Mouse (Mus musculus) retina, postnatal 7 days (tissue): Measurements from ENCODE around the gene Gng2.

Experiments
- DNase-seq: peaks from one replicate; pipeline ENCODE4 v3.0.0-alpha.2; 2012; ENCODE audit warnings: low read depth, low spot score

The Gng2 gene

DNA sequence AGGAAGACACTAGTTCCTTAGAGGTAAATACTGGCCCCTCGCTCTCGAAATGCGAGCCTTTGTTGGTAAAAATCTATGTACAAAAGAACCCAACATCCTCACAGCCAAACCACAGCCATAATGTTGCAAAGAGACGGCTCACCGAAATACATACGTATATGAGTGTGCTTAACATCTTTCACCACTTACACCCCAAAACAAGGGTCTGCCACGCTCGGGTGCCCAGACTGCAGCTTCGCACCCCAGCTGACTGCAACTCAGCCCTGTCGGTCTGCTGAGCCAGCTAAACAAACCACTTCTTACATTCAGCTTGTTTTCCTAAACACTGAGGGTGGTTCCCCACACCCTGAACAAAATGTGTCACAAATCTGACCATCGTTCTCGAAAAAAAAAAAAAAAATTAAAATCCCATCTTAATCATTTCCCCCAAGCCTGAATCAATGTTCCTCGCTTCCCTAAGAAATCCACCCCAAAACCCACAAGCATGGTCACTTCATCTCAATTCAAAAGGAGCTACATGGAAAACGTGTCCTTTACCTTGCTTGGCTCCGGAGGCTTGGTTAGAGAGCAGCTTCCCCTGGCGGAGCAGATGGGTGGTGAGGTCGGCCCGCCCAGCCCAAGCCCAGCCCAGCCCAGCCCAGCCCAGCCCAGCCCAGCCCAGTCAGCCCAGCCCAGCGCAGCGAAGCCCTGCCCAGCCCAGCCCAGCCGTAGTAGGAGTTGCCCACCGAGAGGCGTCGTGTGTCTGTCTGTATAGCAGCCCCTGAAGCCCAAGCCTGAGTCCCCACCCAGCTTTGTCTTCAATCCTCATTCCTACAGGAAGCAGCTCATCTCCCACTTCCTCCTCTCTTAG lies 781 bp downstream of the Gng2 start:
- no peak for DNase-seq

- no peak for DNase-seq
Measured at GRCm38 (mm10) chr14:19974978-19975493, 2.4 kb downstream of the Gng2 start.

DNA sequence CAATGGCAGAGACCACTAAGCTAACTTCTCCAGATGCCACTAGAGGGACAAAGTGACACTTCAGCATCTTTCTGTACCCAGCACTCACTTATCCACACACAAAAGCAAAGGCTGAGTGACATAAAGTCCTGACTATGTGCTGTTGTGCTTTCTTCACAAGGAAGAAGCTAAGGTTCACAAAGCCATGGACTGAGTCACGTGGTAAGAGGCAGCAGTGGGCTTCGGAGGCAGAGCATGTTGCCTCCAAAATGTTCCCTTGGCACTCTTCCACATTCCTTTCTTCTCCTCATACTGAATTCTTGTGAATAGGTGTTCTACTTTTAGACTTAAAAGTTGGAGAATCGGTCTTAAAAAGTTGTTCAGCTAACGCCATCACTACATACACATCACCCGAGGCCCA lies 3.0 kb downstream of the Gng2 start:
- DNase-seq = no peak

DNA sequence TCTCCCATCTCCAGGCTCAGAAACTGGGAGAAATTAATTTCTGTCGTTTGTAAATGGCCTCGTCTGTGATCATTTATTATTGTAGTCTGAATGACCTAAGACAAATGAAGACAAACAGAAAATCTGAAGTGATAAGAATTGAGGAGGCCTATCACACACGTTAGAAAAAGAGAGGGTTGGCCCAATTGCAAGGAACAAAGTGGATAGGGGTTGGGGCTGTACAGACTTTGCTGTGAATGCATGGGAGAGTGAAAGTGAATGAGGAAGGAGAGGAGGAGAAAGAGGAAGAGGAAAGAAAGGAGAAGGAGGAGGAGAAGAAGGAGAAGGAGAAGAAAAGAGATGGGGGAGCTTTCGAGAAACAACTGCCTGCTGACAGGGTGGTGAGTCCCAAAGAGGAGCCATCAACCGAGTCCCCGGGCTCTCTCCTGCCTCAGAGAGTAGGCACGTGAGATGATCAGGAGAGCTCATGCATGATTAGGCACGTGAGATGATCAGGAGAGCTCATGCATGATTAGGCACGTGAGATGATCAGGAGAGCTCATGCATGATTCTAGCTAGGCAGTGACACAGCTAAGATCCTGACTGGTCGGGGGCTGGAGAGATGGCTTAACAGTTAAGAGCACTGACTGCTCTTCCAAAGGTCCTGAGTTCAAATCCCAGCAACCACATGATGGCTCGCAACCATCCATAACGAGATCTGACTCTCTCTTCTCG lies 5.0 kb downstream of the Gng2 start:
- no peak for DNase-seq

GRCm38 (mm10) chr14:19970845-19971244 lies 6.6 kb downstream of the Gng2 start:
- DNase-seq = no peak

DNA sequence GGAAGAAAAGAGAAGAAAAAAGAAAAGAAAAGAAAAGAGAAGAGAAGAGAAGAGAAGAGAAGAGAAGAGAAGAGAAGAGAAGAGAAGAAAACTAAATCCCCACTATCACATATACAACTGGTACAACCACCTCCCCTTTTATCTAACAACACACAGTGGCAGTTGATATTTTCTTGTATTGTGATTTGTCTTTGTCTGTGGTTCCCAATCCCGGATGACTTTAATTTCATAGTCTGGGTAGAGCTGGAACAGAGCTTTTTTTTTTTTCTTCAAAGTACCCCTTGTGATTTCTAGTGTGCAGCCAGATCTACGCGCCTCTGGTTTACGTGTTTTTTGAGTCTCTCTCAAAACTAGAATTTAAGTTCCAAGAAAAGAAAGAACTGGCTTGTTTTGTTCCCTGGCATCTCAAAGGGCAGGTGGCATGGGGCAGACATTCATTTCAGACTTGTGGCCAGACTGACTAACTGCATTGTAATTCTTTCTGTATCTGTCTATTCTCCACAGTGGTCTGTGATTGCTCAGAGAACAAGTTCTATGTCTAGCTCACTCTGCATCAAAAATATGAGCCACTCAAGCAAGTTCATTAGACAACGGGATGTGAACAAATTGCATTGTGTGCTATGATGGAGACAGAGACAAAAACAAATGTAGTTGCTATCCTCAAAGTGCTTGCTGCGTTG lies 7.2 kb downstream of the Gng2 start:
- DNase-seq = no peak

DNA sequence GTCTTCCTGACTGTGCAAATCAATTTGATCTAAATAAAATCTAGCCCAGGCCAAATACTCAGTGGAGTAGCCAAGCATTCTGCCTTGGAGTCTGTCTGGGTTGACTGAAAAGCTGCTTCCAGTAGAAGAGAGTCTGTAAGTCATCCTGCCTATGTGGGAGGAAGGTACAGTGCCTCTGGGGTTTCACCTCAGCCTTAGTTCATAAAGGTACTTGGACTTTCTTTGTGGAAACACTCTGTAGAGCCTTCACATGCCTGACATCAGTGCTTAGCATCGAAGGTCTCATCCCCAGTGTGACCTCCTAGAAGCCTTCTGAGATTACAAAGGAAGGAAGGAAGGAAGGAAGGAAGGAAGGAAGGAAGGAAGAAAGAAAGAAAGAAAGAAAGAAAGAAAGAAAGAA lies 7.9 kb downstream of the Gng2 start:
- no peak for DNase-seq

- no peak for DNase-seq
Measured at GRCm38 (mm10) chr14:19969011-19969521, 8.4 kb downstream of the Gng2 start.

- DNase-seq = no peak
Measured at GRCm38 (mm10) chr14:19968321-19969010, 9.0 kb downstream of the Gng2 start.

DNA sequence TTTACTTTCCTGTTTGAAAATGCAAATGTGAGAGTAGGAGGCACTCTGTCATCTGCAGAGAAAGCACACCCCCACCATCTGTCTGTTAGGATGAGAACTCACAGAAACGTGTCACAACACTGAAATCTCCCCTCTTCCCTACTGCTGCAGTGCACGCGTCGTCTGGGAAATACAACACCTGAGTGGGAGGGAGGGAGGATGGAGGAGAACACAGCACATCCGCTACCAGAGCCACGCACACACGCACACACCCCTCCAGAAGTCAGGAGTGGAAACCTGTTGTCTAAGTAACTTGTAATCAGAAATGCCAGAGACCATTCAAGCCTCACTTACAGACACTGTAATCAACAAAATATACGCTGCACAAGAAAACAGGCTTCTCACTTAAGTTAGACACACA lies 9.9 kb downstream of the Gng2 start:
- no peak for DNase-seq

DNA sequence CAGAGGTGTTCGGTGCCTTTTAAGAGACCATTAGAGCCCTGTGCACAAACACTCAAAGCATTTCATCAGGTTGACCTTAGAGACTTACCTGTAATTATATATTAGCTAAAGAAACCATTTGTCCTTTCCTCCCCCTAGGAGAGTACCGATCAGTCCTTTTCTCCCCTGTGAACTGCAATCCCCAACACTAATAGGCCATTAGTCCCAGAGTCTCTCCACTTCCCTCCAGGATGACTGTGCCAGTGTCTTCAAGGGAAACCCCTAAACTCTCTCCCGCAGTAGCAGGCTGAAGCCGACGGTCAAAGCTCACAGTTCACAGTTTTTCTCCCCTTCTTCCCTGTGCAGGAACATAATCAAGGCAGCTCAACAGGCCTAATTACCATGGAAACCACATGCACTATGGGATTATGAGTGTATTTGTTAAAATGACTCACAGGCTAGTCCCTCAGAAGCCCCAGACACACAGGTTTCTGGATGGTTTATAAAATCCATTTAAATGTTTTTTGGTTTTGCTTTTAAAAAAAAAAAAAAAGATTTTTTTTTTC lies 13.4 kb downstream of the Gng2 start:
- no peak for DNase-seq

- DNase-seq = no peak
Measured at GRCm38 (mm10) chr14:19961924-19962915, 15.2 kb downstream of the Gng2 start.

GRCm38 (mm10) chr14:19959860-19960259 lies 17.6 kb downstream of the Gng2 start:
- DNase-seq = no peak

GRCm38 (mm10) chr14:19955077-19955476 lies 22.4 kb downstream of the Gng2 start:
- no peak for DNase-seq

DNA sequence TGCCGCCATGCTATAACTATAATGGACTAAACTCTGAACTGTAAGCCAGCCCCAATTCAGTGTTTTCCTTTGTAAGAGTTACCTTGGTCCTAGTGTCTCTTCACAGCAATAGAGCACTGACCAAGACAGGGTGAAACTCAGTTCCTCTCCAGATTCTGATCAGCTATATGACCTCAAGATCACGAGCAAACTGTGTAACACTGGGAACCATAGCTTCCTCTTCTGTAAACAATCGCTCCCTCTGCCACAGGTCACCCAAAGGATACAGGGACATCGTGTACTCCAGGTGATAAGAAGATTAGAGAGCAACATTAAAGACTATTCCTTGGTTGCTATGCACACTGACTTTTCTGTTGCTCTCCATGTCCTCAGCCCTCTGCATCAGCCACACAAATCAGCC lies 26.6 kb downstream of the Gng2 start:
- DNase-seq = no peak

DNA sequence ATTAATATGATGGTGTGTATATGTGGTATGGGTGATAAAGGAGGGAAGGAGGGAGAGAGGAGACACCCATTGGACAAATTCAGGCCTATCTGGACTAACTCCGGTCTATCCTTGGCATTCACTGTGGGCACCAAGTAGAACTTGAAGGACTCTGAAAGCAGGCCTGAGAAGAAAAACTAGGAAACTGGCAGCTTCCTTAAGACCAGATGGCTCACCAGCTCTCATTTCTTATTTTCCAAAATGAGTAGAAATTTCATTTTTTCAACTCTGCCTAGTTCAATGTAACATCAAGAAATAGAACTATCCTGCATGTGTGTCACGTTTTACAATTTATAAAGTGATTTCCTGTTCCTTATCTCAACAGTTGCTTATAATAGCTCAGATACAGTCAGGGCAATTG lies 28.0 kb downstream of the Gng2 start:
- no peak for DNase-seq

DNA sequence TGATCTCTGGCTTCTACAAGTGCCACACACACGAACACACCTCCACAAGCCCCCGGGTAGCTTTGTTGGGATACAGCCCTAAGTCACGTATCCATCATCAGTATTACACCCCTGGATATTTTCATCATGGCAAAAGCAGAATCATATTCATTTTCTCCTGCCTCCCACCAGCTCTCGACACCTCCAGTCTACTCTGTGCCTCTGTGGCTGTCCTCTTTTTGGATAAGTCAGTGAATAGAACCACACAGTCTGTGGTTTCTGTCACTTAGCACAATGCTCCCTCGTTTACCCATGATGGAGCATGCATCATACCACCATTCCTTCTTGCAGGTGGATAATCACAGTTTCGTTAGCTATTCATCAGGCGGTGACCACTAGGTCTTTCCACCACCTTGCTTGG lies 31.2 kb downstream of the Gng2 start:
- DNase-seq = no peak

- no peak for DNase-seq
Measured at GRCm38 (mm10) chr14:19942732-19943131, 34.7 kb downstream of the Gng2 start.

DNA sequence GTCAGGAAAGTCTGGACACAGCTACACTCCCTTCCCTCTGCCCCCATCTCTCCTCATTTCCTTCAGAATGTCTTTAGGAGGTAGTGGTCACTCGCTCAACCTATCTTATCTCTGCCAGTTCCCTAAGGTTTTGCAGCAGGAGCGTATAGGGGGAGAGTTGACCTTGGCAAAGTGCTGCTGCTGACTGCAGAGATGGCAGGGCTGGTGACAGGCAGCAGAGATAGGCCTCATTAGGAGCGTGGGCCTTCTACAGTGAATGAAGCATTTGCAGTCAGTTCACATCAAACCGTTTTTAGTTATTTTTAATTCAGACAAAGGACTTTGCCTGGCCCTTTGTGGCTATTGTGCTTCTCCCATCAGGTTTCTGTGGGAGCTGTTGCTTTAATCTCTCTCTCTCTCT lies 35.1 kb downstream of the Gng2 start:
- no peak for DNase-seq

DNA sequence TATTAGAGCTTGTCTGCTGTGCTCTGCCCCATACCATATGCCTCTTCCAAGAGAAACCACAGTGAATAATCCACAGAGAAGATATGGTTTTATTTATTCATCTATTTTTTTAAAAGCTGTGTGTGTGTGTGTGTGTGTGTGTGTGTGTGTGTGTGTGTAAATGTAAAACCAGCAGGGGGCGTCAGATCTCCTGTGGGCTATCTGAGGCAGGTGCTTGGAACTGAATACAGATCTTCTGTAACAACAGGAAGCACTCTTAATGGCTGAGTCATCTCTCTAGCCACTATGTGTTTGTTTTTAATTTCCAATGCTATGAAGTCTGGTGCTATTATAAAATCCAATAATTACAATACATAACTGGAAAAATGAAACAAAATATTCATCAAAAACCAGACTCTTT lies 37.4 kb downstream of the Gng2 start:
- DNase-seq = no peak
